Mouse (Mus musculus) spleen, adult 2 months (tissue): ENCODE results near the gene Plekhh2.

Source experiments
- CTCF ChIP-seq: fragments of 200-500 bp; IDR thresholded peaks from 2 replicates; pipeline ENCODE4 v1.5.1; 2011; ENCODE audit warnings: mild to moderate bottlenecking, inconsistent platforms; ENCODE audit not compliant: insufficient read depth, insufficient read length, insufficient replicate concordance; ENCODE audit errors: extremely low read depth
- POLR2A ChIP-seq: fragments of 200-500 bp; IDR thresholded peaks from 2 replicates; pipeline ENCODE4 v1.6.1; 2011; ENCODE audit warnings: low read depth, low read length, inconsistent platforms

GRCm38 (mm10) chr17:84636328-84636727 lies 124.6 kb downstream of the Plekhh2 start:
- TF ChIP-seq CTCF (no peak), POLR2A (no peak)
